Mouse (Mus musculus) heart, postnatal 0 days (tissue): Measurements from ENCODE around the gene Tmem229b. TPM values are rescaled to one million over a fixed set of nuclear protein-coding genes. Genes with fewer than 3 reads are reported as not detected.
"Not testable (repeated sequence)": the region's sequence is repeated elsewhere in the genome, so short reads cannot be mapped to it uniquely, and the experiment has no call there.

Experiments
- ATAC-seq: fragments of 200-750 bp; cut with Nextera tagmentation; 2 replicates; pipeline ENCODE4 v1.8.0; 2017; ENCODE audit warnings: low read depth, moderate number of reproducible peaks, moderate library complexity; ENCODE audit not compliant: insufficient read depth
- DNase-seq: peaks from one replicate; pipeline ENCODE4 v3.0.0-alpha.2; 2016; ENCODE audit warnings: low spot score
- H3K27ac ChIP-seq: fragments of 300-500 bp; sonication (generic); 2 replicates; pipeline ENCODE4 v1.5.1; 2014; ENCODE audit warnings: low read depth, mild to moderate bottlenecking
- H3K27me3 ChIP-seq: fragments of 300-500 bp; sonication (generic); 2 replicates; pipeline ENCODE4 v1.6.1; 2014; ENCODE audit warnings: low read length, mixed read lengths; ENCODE audit not compliant: control insufficient read depth, insufficient read depth
- H3K36me3 ChIP-seq: fragments of 300-500 bp; sonication (generic); replicated peaks from 2 replicates; pipeline ENCODE4 v1.6.1; 2014; ENCODE audit warnings: low read length, mixed read lengths; ENCODE audit not compliant: control insufficient read depth, insufficient read depth
- H3K4me1 ChIP-seq: fragments of 300-500 bp; sonication (generic); 2 replicates; pipeline ENCODE4 v1.6.1; 2014; ENCODE audit warnings: antibody characterized with exemption; ENCODE audit not compliant: control insufficient read depth, insufficient read depth
- H3K4me2 ChIP-seq: fragments of 300-500 bp; sonication (generic); 2 replicates; pipeline ENCODE4 v1.6.1; 2014; ENCODE audit warnings: low read depth, mild to moderate bottlenecking, low read length, moderate library complexity
- H3K4me3 ChIP-seq: fragments of 300-500 bp; sonication (generic); 2 replicates; pipeline ENCODE4 v1.5.1; 2014; ENCODE audit warnings: low read depth, low read length
- H3K9ac ChIP-seq: fragments of 300-500 bp; sonication (generic); replicated peaks from 2 replicates; pipeline ENCODE4 v1.6.1; 2014; ENCODE audit warnings: low read depth, low read length, mixed read lengths
- H3K9me3 ChIP-seq: fragments of 300-500 bp; sonication (generic); replicated peaks from 2 replicates; pipeline ENCODE4 v1.6.1; 2016; ENCODE audit warnings: low read length; ENCODE audit not compliant: control insufficient read depth
- CTCF ChIP-seq: IDR thresholded peaks from 2 replicates; pipeline ENCODE4 v1.5.1; 2016; ENCODE audit warnings: antibody characterized with exemption, control low read depth, low read depth
- EP300 ChIP-seq: IDR thresholded peaks from 2 replicates; pipeline ENCODE4 v1.6.1; 2016; ENCODE audit warnings: antibody characterized with exemption, low read depth
- WGBS: fragments of 180-500 bp; shearing (Covaris S2); extraction: QIAGEN DNeasy Blood & Tissue Kit; methylation state at CpG from one replicate; pipeline ENCODE4 v1.1.7; 2014; 5-methylcytosine and 5-hydroxymethylcytosine counted together
- polyA plus RNA-seq: library from polyadenylated mRNA; unstranded; fragments of >200 nt; fragmentation: Nextera tagmentation; extraction: Ambion mirVana; gene quantifications from 2 replicates; pipeline ENCODE4 v1.2.1, GENCODE M21; 2015
- total RNA-seq: library from RNA; depleted of rRNA; stranded (reverse); fragments of >200 nt; gene quantifications from 2 replicates; pipeline ENCODE4 v1.2.3, GENCODE M21; 2014; ENCODE audit warnings: low replicate concordance

Tmem229b gene
- total and polyA plus RNA-seq, 2 experiments from 2014 or later = 1.9 to 4.8 TPM

GRCm38 (mm10) chr12:79039708-79040107, 32.3 kb upstream of the Tmem229b start:
- no peak for ATAC-seq
- no peaks in the 10 kb centered on the region for H3K9me3 ChIP-seq
- peaks cover 62% of the 10 kb centered on the region for H3K27me3 ChIP-seq
- no peak for TF ChIP-seq CTCF
- TF ChIP-seq EP300 = no peak
- H3K9ac ChIP-seq = no peak overlapping the region
- H3K4me2 ChIP-seq = no peak overlapping the region
- DNase-seq = no peak
- H3K27ac ChIP-seq = no peak overlapping the region
- no peaks in the 10 kb centered on the region for H3K4me1 ChIP-seq
- no peak overlapping the region for H3K4me3 ChIP-seq
- peaks cover 7% of the 10 kb centered on the region; the same call in 1 of the 2 replicates for H3K36me3 ChIP-seq
- WGBS = 78% methylated on average over 8 of the region's 8 CpGs

GRCm38 (mm10) chr12:79035349-79035748, 27.9 kb upstream of the Tmem229b start:
- no peak overlapping the region for H3K27ac ChIP-seq
- no peak for TF ChIP-seq CTCF
- no peak for TF ChIP-seq EP300
- peaks cover 34% of the 10 kb centered on the region for H3K27me3 ChIP-seq
- WGBS = 50% methylated on average over 3 of the region's 3 CpGs
- no peaks in the 10 kb centered on the region for H3K9me3 ChIP-seq
- no peaks in the 10 kb centered on the region for H3K36me3 ChIP-seq
- H3K4me2 ChIP-seq = no peak overlapping the region
- H3K4me1 ChIP-seq = no peaks in the 10 kb centered on the region
- H3K9ac ChIP-seq = no peak overlapping the region
- no peak for ATAC-seq
- no peak for DNase-seq
- no peak overlapping the region for H3K4me3 ChIP-seq

GRCm38 (mm10) chr12:79034331-79034730, 26.9 kb upstream of the Tmem229b start:
- no peak for ATAC-seq
- Histone ChIP-seq H3K4me1 (no peaks in the 10 kb centered on the region), H3K4me3 (no peak overlapping the region), H3K27ac (no peak overlapping the region), H3K27me3 (peaks cover 35% of the 10 kb centered on the region), H3K36me3 (no peaks in the 10 kb centered on the region), H3K4me2 (no peak overlapping the region), H3K9ac (no peak overlapping the region), H3K9me3 (no peaks in the 10 kb centered on the region)
- DNase-seq = no peak
- 97% methylated on average over 2 of the region's 2 CpGs for WGBS
- no peak for TF ChIP-seq EP300
- no peak for TF ChIP-seq CTCF

GRCm38 (mm10) chr12:79028911-79029861, 21.8 kb upstream of the Tmem229b start, which contains the start of gene Plekhh1:
Gene Plekhh1 (plus strand): TSS chr12:79029163.
- Histone ChIP-seq H3K4me3 (peak within 1 kb of the TSS; percentile 90), H3K36me3 (no peaks in the 10 kb centered on the region), H3K4me2 (peak within 1 kb of the TSS; percentile 100), H3K27ac (peak within 1 kb of the TSS; percentile 74), H3K27me3 (peaks cover 35% of the 10 kb centered on the region), H3K9me3 (no peaks in the 10 kb centered on the region), H3K4me1 (no peaks in the 10 kb centered on the region), H3K9ac (peak within 1 kb of the TSS; percentile 77)
- DNase-seq (peak; percentile 53), ATAC-seq (peak; percentile 84)
- under 1% methylated on average over 70 of the region's 80 CpGs for WGBS
- no peak for TF ChIP-seq CTCF
- no peak for TF ChIP-seq EP300

GRCm38 (mm10) chr12:79027526-79027925, 20.1 kb upstream of the Tmem229b start:
- not testable (repeated sequence) for ATAC-seq, H3K4me2 ChIP-seq, H3K36me3 ChIP-seq, H3K4me3 ChIP-seq, DNase-seq, H3K27ac ChIP-seq, H3K9ac ChIP-seq, H3K9me3 ChIP-seq, H3K4me1 ChIP-seq
- peaks cover 39% of the 10 kb centered on the region for H3K27me3 ChIP-seq
- WGBS = 93% methylated on average over 7 of the region's 8 CpGs
